Mouse (Mus musculus): Measurements from ENCODE around the gene Rab44.

- TF ChIP-seq CTCF (IDR thresholded peaks at IDR 0.05; ENCODE audit: borderline replicate concordance, insufficient read depth, low read length) (no peak), POLR2A (IDR thresholded peaks at IDR 0.05; ENCODE audit: low read depth, low read length) (no peak)
Measured at GRCm38 (mm10) chr17:29118057-29118456, 4.1 kb downstream of the Rab44 start.
